Mouse (Mus musculus) mammary gland, adult 2 months (tissue): Measurements from ENCODE around the gene Sec13. TPM values are rescaled to one million over a fixed set of nuclear protein-coding genes. Genes with fewer than 3 reads are reported as not detected.

Experiments used
- polyA plus RNA-seq: library from polyadenylated mRNA; depleted of rRNA; stranded (reverse); fragments of >200 nt; gene quantifications from 2 replicates; pipeline ENCODE4 v1.2.3, GENCODE M21; 2012; ENCODE audit warnings: low replicate concordance; rRNA removed

The Sec13 gene
- 85.8 and 121 TPM in 2 replicates for polyA plus RNA-seq

GRCm38 (mm10) chr6:113740236-113741217, at the start of gene Sec13:
Gene Sec13 (minus strand): TSS chr6:113740743.

GRCm38 (mm10) chr6:113719878-113720277, 20.7 kb downstream of the Sec13 start, which contains the start of gene Ghrl:
Gene Ghrl (minus strand): TSS chr6:113719880.

GRCm38 (mm10) chr6:113696582-113697221, 43.8 kb downstream of the Sec13 start, which contains the start of gene Tatdn2:
Gene Tatdn2 (plus strand): TSS chr6:113697050.

Other genes starting within 250 kb of the Sec13 start
- gene Prrt3, start 238.8 kb downstream of the Sec13 start, polyA plus RNA-seq, result 0.03 and 0.12 TPM in 2 replicates
- gene Emc3, start 209.1 kb downstream of the Sec13 start, polyA plus RNA-seq, result 40.1 and 68.3 TPM in 2 replicates
- 0.67 and 1.8 TPM in 2 replicates for gene Fancd2, start 209.1 kb downstream of the Sec13 start, polyA plus RNA-seq
- not detected in 2 replicates for gene Fancd2os, start 140.0 kb downstream of the Sec13 start, polyA plus RNA-seq
- gene Brk1, start 136.0 kb downstream of the Sec13 start, polyA plus RNA-seq, result 130 and 284 TPM in 2 replicates
- 19.2 and 29.8 TPM in 2 replicates for gene Vhl, start 116.8 kb downstream of the Sec13 start, polyA plus RNA-seq
- gene Irak2, start 102.3 kb downstream of the Sec13 start, polyA plus RNA-seq, result 40.7 and 50.7 TPM in 2 replicates
- gene Tatdn2, start 43.7 kb downstream of the Sec13 start, polyA plus RNA-seq, result 27.4 and 28.4 TPM in 2 replicates
- gene Ghrl, start 20.9 kb downstream of the Sec13 start, polyA plus RNA-seq, result 0.31 and 0.65 TPM in 2 replicates